Mouse (Mus musculus): ENCODE measurements around the gene Eid2b. TPM values are rescaled to one million over a fixed set of nuclear protein-coding genes. Genes with fewer than 3 reads are reported as not detected.
"Not testable (repeated sequence)": the region's sequence is repeated elsewhere in the genome, so short reads cannot be mapped to it uniquely, and the experiment has no call there.

Eid2b gene
- 0.60 and 0.94 TPM in 2 replicates for polyA plus RNA-seq (2012)

- TF ChIP-seq GATA1 (IDR thresholded peaks at IDR 0.05; ENCODE audit: low read length), result no peak
- TF ChIP-seq TAL1 (IDR thresholded peaks at IDR 0.05; ENCODE audit: low read length), result no peak
- H3K9me3 ChIP-seq (ENCODE audit: control insufficient read depth, low read length), result no peaks in the 10 kb centered on the region
- H3K4me3 ChIP-seq (replicated peaks), result peak within 1 kb of the TSS; percentile 90
- peaks cover 13% of the 10 kb centered on the region for H3K4me1 ChIP-seq (ENCODE audit: control insufficient read depth)
- no peaks in the 10 kb centered on the region for H3K36me3 ChIP-seq (ENCODE audit: control insufficient read depth)
- peaks cover 2% of the 10 kb centered on the region; the same call in 1 of the 2 replicates for H3K27me3 ChIP-seq (ENCODE audit: control insufficient read depth)
These were observed at the start of gene Eid2b for GRCm38 (mm10) chr7:28277615-28278278. Gene Eid2b (plus strand): TSS chr7:28277739.

- peaks cover 20% of the 10 kb centered on the region for H3K9me3 ChIP-seq (ENCODE audit: control insufficient read depth, low read length)
- not testable (repeated sequence) for H3K36me3 ChIP-seq (ENCODE audit: control insufficient read depth); H3K27me3 ChIP-seq (ENCODE audit: control insufficient read depth); H3K4me3 ChIP-seq (replicated peaks); H3K4me1 ChIP-seq (ENCODE audit: control insufficient read depth)
These were observed 33.6 kb upstream of the Eid2b start for GRCm38 (mm10) chr7:28243943-28244342.

DNA sequence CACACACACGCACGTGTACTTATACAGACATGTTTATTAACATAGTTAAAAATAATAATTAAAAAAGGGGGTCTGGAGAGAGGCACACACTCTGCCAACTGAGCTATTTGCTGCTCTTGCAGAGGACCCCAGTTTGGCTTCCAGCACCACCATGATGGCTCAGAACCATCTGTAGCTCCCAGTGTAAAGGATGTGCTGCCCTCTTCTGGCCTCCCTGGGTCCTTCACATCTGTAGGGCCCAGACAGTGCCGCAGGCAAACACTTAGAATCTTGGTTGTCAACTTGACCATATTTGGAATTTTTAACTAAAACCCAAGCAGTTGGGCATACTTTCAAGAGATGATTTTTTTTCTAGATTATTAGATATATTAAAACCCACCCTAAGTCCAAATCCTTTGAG lies 28.6 kb upstream of the Eid2b start:
- Histone ChIP-seq H3K27me3 (ENCODE audit: control insufficient read depth) (no peaks in the 10 kb centered on the region), H3K9me3 (ENCODE audit: control insufficient read depth, low read length) (peaks cover 16% of the 10 kb centered on the region), H3K36me3 (ENCODE audit: control insufficient read depth) (no peaks in the 10 kb centered on the region), H3K4me3 (replicated peaks) (no peak overlapping the region), H3K4me1 (ENCODE audit: control insufficient read depth) (no peaks in the 10 kb centered on the region)
- no peak for TF ChIP-seq GATA1 (IDR thresholded peaks at IDR 0.05; ENCODE audit: low read length)
- no peak for TF ChIP-seq TAL1 (IDR thresholded peaks at IDR 0.05; ENCODE audit: low read length)

DNA sequence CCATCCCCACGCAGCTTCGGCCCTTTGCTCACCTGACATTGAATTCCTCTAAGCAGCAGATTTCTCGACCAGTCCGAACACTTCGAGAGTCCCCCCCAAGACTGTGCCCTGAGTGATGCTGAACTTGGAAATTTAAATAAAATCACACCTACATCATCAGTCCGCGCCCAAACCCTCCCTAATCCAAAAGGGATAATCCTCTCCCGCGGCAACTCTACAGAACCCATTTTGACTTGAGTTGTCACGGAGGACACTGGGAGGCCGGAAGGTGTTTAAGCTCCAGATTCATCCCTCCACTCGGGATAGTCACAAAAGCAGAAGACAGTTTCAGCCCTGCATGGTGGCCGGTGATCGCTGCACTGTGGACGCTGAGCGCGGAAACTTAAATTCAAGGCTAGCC lies 25.6 kb upstream of the Eid2b start:
- Histone ChIP-seq H3K4me1 (ENCODE audit: control insufficient read depth) (no peaks in the 10 kb centered on the region), H3K9me3 (ENCODE audit: control insufficient read depth, low read length) (peaks cover 10% of the 10 kb centered on the region), H3K4me3 (replicated peaks) (no peak overlapping the region), H3K27me3 (ENCODE audit: control insufficient read depth) (no peaks in the 10 kb centered on the region), H3K36me3 (ENCODE audit: control insufficient read depth) (no peaks in the 10 kb centered on the region)
- TF ChIP-seq GATA1 (IDR thresholded peaks at IDR 0.05; ENCODE audit: low read length), result no peak
- TF ChIP-seq TAL1 (IDR thresholded peaks at IDR 0.05; ENCODE audit: low read length), result no peak

- no peaks in the 10 kb centered on the region for H3K27me3 ChIP-seq (ENCODE audit: control insufficient read depth)
- H3K36me3 ChIP-seq (ENCODE audit: control insufficient read depth), result no peaks in the 10 kb centered on the region
- no peak overlapping the region for H3K4me3 ChIP-seq (replicated peaks)
- no peaks in the 10 kb centered on the region for H3K4me1 ChIP-seq (ENCODE audit: control insufficient read depth)
- no peak for TF ChIP-seq GATA1 (IDR thresholded peaks at IDR 0.05; ENCODE audit: low read length)
- TF ChIP-seq TAL1 (IDR thresholded peaks at IDR 0.05; ENCODE audit: low read length), result no peak
- H3K9me3 ChIP-seq (ENCODE audit: control insufficient read depth, low read length), result peaks cover 6% of the 10 kb centered on the region
These were observed 22.9 kb upstream of the Eid2b start for GRCm38 (mm10) chr7:28254591-28254990.

DNA sequence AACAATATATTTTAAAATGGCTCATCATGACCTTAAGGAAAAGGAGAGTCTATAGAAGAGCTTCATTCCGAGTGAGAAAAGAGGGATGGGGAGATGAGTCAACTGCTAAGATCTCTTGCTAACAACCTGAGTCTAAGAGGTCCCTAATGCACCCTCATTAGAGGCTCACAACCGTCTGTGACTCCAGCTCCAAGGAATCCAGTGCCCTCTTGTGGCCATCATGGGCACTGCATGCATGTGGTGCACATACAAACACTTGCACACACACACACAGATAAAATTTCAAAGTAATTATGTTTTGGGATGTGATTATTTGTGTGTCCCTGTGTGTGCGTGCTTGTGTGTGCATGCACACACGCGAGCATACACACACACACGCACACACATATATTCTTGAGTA lies 22.1 kb upstream of the Eid2b start:
- Histone ChIP-seq H3K9me3 (ENCODE audit: control insufficient read depth, low read length) (peaks cover 6% of the 10 kb centered on the region), H3K36me3 (ENCODE audit: control insufficient read depth) (no peaks in the 10 kb centered on the region), H3K4me1 (ENCODE audit: control insufficient read depth) (no peaks in the 10 kb centered on the region), H3K4me3 (replicated peaks) (no peak overlapping the region), H3K27me3 (ENCODE audit: control insufficient read depth) (no peaks in the 10 kb centered on the region)
- TF ChIP-seq TAL1 (IDR thresholded peaks at IDR 0.05; ENCODE audit: low read length), result no peak
- TF ChIP-seq GATA1 (IDR thresholded peaks at IDR 0.05; ENCODE audit: low read length), result no peak

DNA sequence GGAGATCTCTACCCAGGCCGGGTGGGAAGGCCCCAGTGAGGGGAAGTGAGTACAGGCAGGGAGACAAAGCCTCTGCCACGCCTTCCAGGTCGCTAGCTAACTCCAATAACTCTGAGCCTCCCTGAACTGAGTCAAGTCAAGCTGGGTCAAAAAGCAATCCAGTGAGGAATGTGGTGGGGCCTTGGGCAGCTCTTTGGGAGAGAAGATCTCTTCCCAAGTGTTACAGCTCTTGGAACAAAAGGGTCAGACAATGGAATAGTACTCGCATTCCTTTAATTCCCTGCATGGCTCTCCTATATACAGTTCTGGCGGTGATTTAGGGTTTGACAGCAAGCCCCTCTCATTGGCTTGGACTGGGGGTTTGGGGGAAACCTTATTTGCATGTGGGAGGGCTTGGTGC lies 14.7 kb upstream of the Eid2b start:
- Histone ChIP-seq H3K4me1 (ENCODE audit: control insufficient read depth) (peaks cover 4% of the 10 kb centered on the region), H3K36me3 (ENCODE audit: control insufficient read depth) (no peaks in the 10 kb centered on the region), H3K9me3 (ENCODE audit: control insufficient read depth, low read length) (peaks cover 2% of the 10 kb centered on the region; the same call in 1 of the 2 replicates), H3K27me3 (ENCODE audit: control insufficient read depth) (peaks cover 15% of the 10 kb centered on the region), H3K4me3 (replicated peaks) (no peak overlapping the region)
- TF ChIP-seq TAL1 (IDR thresholded peaks at IDR 0.05; ENCODE audit: low read length) (no peak), GATA1 (IDR thresholded peaks at IDR 0.05; ENCODE audit: low read length) (no peak)

DNA sequence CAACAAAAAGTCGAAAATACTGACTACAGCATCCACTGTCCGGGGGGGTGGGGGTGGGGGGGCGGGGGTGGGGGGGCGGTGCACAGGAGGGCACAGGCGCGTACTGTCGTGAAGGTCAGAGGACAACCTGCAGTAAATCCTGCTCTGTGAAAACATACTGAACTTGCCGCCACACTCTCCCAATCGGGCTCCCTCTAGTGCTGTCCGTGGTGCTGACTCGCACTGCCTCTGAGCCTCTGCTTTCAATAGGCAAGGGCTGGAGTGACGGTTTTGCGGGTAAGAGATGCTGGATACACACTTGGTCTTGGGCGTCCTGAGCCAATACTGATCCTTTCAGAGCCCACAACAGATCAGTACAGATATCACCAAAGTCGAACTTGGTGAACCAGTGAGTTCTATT lies 13.8 kb upstream of the Eid2b start:
- no peak for TF ChIP-seq TAL1 (IDR thresholded peaks at IDR 0.05; ENCODE audit: low read length)
- no peak for TF ChIP-seq GATA1 (IDR thresholded peaks at IDR 0.05; ENCODE audit: low read length)
- peaks cover 2% of the 10 kb centered on the region; the same call in 1 of the 2 replicates for H3K9me3 ChIP-seq (ENCODE audit: control insufficient read depth, low read length)
- no peaks in the 10 kb centered on the region for H3K36me3 ChIP-seq (ENCODE audit: control insufficient read depth)
- no peak overlapping the region for H3K4me3 ChIP-seq (replicated peaks)
- H3K27me3 ChIP-seq (ENCODE audit: control insufficient read depth), result peaks cover 24% of the 10 kb centered on the region
- H3K4me1 ChIP-seq (ENCODE audit: control insufficient read depth), result peaks cover 11% of the 10 kb centered on the region

DNA sequence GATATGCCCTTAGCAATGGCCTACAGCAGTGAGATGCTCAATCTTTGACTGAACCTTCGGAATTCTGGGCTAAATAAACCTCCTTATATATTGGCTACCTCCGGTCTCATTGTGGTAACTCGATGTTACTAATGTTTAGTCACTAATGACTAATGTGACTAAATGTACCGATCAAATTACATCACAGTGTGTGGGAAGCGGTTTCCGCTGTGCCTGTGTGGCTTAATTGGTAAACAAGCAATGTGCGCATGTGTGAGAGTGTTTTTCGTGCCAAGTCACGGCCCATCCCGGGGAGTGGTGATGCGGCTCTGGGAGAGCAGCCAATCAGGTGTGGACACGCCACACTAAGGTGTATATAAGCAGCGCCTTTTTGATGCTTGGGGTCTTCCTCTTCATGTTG lies 12.1 kb upstream of the Eid2b start:
- Histone ChIP-seq H3K4me3 (replicated peaks) (no peak overlapping the region), H3K36me3 (ENCODE audit: control insufficient read depth) (no peaks in the 10 kb centered on the region), H3K4me1 (ENCODE audit: control insufficient read depth) (peaks cover 12% of the 10 kb centered on the region), H3K9me3 (ENCODE audit: control insufficient read depth, low read length) (peaks cover 2% of the 10 kb centered on the region; the same call in 1 of the 2 replicates), H3K27me3 (ENCODE audit: control insufficient read depth) (peaks cover 31% of the 10 kb centered on the region)
- TF ChIP-seq GATA1 (IDR thresholded peaks at IDR 0.05; ENCODE audit: low read length) (no peak), TAL1 (IDR thresholded peaks at IDR 0.05; ENCODE audit: low read length) (no peak)
